Mouse (Mus musculus) heart, postnatal 4 days (tissue): ENCODE measurements around the gene Ccdc9. TPM values are rescaled to one million over a fixed set of nuclear protein-coding genes. Genes with fewer than 3 reads are reported as not detected.

Source experiments
- DNase-seq: peaks from one replicate; pipeline ENCODE4 v3.0.0; 2021
- total RNA-seq, 2 experiments: library from RNA; stranded (reverse); gene quantifications; 2 replicates each; pipeline ENCODE4 v1.2.3; 2021

Ccdc9 gene
- total RNA-seq = 10 to 100 TPM; 39.4 to 43.1 TPM

DNA sequence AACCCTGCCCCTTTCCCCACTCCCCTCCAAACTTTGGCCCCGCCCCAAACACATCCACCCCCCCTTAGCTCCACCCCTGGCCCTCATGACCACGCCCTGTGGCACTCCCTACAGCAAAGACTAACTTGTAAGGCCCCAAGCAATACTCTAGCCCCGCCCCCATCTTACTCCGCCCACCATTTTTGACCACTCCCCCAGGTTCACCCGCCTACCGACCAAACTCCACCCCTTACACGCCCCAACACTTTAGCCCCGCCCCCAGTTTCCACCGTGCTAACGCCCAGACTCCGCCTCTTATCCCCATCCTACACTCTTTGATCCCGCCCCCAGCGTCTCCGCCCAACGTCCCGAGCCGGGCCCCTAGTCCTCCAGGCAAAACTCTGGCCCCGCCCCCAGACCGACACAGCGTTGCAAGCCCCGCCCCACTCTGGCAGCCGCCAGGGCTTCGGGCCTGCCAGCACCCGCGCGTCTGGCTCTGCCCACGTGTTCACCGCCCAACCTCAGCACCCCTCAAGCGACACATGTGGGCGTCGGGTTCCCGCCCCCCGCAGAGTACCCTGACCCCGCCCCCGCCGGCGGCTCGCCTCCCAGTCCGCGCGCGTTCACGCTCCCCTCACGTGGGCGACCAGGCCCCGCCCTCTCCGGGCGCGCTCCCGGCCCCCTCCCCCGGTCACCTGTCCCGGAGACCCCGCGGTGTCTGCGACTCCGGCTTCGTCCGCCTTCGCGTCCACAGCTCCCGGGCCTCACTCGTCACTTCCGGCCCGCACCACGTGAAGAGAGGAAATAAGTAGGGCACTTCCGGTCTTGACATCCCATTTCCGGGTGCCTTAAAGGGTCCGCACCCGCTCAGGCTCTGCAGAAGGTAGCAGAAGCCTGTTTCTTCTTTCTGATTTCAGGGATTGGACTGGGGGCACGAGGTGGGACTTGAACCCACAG, at the start of gene Ccdc9:
Gene Ccdc9, minus strand, starts transcription at position 770 of the 936 bp plus-strand sequence.
- peak; percentile 100 for DNase-seq

DNA sequence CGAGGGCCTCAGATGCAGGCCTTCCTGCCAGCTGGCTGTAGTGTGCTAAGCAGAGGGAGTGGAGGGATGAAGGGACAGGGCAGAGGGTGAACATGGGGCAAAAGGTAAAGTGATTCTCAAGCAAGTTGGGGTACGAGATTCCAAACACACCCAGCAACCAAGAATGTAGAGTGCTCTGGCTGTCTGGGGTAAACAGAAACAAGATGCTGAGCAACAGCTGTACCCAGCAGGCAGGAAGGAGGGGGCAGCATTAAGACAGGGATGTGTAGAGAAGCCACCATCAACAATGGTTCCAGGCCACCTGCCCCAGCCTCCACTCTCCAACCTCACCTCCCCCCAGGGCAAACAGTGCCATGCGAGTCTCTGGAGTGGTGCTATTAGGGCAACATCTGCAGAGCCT, 42.6 kb upstream of the Ccdc9 start:
- DNase-seq = no peak

DNA sequence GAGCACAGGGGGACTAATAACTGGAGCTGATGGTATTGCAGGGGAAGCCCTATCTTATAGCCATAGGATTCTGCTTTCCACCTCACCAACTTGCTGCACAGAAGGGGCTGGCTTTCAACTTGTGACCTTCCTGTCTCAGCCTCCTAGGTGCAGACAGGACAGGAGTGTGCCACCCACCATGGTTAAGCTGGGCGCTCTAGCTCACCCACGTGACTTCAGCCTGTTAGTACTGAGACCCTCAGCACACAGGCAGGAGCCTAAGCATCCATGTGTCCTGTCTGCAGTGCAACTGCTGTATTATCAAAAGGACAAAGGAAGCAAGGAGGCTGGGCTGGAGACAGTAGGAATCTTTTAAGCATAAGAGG, 40.0 kb upstream of the Ccdc9 start:
- no peak for DNase-seq

DNA sequence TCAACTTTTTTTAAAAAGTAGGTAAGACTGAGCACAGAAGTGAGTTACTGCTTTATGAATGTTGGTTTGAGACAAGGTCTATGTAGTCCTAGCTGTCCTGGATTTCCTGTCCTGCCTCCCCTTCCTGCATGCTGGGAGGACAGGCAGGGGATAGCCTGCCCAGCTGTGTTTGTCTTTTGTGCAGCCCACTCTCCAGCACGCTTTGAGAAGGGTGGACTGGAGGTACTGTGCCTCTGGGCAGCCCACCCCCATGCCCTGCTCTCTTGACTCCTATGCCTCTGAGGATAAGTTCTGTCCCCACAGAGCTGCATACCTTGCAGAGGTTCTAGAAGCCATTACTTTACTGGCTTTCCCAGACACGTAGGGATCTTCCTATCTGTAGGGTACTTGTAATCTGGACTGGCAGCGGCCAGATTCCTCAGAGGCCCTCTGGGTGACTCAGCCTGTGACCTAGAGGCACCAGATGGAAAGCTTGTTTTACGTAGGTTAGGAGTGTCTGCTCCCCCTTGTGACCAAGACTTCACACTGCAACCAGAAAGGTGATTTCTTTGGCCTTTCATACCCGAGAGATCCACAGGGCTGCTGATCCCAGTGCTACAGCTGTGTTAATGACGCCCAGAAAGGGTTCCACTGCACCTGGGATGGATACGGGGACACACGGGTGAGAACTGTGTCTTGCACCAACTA, 39.5 kb upstream of the Ccdc9 start:
- peak; percentile 75 for DNase-seq

DNA sequence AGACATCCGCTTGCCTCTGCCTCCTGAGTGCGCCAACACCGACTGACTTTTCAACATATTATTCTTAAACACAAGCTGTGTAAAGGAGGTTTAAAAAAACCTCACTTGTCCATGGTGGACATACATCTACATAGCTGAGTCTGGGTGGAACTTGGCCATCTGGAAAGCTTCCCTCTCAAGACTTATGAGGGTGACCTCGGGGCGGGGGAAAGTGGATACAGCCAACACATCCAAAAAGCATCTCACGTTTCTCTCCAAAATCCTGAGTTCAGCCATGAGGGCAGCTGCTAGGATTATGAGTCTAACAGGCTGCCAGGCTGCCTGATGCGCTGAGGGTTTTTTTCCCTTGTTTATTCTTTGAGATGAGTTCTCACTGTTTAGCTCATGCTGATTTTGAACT, 38.1 kb upstream of the Ccdc9 start:
- no peak for DNase-seq

DNA sequence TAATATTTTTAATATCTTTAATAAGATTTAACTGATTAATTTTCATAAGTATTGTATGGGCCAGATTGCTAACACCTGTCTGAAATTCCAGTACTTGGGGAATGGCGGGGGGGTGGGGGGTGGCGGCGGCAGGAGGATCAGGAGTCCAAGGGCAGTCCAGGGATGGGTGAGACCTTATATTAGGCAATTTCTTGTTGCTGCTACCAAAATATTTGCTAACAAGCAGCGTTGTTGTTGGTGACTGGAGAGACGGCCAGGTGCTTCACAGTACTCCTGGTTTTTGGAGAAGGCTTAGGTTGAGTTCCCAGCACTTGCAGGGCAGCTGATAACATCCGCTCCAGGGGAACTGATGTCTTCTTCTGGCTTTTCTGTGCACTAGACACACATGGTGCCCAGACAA, 33.9 kb upstream of the Ccdc9 start:
- DNase-seq = no peak

DNA sequence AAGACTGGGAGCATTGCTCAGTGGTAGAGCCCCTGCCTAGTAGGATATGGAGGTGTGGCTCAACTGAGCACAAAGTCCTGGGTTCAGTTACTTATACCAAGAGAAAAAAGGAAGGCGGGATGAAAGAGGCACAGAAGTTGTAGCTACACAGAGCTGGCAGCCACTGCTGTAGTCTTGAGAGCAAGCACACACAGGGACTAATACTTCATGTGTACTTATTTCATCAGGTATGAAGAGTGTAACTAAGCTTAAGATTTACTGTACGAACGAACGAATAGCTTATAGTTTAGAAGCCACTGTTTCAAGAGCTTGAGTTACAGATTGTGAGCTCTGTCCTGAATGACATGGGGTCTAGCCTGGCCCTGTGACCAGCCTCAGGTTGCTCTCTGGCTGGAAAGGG, 32.6 kb upstream of the Ccdc9 start:
- DNase-seq = no peak

DNA sequence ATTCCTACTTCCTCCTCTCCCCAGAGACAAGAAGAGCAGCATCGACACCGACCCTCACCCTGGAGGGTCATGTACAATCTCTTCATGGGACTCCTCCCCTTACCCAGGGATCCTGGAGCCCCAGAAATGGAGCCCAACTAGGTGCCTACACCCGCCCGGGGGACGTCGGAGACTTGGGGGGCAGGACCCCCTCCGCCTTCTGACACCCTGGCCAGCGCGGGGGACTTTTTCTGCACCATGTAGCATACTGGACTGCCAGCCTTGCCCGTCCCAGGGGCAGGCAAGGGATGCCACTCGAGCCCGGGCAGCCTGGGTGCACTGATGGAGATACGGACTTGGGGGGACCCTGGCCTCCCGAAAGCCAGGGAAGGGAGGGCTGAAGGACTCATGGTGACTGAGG, 30.5 kb upstream of the Ccdc9 start:
- no peak for DNase-seq

DNA sequence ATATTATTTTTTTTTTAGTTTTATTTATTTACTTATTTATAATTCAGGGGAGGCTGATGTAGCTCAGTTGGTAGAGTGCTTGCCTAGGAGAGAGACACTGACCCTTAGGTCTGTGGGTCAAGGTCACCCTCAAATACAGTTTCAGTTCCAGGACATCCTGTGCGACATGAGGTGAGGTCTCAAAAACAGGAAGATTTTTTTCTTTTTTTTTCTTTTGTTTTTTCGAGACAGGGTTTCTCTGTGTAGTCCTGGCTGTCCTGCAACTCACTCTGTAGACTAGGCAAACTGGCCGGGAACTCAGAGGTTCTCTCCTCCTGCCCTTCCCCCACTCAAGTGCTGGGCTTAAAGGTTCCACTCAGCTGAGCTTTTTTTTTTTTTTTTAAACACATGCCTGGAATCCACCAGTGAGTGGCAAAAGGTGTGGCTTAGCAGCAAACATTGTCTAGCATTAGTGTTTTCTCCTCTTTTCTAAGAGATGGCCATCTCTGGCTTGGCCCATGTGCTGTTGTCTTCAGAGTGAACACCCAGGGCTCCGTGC, 28.7 kb upstream of the Ccdc9 start:
- DNase-seq = no peak

DNA sequence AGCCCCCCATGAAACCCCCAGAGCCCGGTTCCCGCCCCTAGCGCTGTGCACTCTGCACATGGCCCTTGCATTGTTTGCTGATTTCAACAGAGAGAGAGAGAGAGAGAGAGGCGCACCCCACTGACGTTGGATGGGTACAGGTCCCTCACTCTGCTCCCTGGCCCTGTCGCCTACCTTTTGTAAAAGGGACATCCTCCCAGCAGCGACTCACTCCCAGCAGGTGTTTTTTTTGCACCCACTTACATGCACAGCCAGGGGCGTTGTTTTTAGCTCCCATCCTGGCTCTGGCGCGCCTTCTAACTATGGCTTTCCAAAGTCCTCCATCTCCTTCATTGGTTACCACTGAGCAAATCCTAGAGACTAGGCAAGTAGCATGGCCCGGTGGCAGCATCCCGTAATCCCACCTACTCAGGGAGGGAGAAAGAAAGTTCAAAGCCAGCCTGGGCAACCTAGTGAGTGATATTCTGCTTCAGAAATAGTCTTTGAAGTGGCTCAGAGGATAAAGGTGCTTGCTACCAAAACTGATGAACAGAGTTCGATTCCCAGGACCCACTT, 27.7 kb upstream of the Ccdc9 start:
- DNase-seq = no peak

DNA sequence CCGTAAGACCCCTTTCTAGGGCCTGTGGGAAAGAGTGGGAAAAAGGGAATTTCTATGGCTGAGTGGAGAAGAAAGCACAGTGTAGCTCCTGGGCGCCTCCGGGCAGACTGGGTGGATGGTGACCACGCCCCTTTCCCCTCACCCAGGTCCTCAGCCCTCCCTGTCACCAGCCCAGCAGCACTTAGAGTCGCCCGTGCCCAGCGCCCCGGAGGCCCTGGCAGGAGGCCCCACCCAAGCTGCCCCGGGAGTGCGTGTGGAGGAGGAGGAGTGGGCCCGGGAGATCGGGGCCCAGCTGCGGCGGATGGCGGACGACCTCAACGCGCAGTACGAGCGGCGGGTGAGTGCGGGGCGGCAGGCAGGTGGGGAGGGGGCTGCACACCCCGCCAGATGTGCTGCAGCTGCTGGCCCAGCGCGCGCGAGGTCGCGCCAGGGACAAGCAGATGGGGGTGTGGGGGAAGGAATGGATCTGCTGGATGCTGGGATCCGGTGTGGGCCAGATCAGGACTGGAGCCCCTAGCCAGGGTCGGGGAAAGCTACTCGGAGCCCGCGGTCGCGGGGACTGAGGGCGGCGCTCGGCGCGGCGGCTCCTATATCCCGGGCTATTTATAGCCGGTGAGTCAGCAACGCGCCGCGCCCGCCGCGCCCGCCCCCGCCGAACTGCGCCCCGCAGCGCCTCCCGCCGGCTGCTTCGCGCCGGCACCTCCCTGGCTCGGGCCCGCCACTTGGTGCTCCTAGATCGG, 27.1 kb upstream of the Ccdc9 start:
- DNase-seq = peak; percentile 94

DNA sequence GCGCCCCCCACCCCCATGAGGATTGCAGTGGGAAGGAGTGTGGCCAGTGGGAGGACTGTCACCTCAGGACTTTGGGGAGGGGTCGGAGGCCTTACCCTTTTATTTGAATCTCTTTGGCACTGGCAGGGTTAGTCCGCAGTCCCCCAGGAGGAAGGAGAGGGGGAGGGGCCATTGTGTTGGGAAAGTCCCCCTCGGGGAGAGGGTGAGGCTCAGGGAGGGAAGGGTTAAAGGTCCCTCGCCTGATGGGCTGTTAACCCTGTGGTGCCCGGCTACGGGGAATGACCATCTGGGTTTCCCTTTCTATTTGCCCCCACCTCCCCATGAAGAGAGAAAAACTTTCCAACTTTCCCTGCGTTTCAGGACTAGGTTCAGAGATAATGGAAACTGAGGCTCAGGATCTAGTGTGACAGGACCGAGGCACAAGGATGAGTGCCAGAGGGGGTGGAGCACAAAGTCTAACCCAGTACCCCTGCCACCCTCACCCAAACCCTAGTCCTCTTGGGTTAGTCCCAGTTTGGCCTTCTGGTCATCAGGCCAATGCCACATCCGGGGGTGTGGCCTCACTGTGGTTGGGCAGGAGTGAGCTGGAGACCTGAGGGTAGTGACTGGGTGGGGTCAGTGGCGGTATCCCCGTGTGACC, 26.2 kb upstream of the Ccdc9 start:
- DNase-seq = peak; percentile 89

DNA sequence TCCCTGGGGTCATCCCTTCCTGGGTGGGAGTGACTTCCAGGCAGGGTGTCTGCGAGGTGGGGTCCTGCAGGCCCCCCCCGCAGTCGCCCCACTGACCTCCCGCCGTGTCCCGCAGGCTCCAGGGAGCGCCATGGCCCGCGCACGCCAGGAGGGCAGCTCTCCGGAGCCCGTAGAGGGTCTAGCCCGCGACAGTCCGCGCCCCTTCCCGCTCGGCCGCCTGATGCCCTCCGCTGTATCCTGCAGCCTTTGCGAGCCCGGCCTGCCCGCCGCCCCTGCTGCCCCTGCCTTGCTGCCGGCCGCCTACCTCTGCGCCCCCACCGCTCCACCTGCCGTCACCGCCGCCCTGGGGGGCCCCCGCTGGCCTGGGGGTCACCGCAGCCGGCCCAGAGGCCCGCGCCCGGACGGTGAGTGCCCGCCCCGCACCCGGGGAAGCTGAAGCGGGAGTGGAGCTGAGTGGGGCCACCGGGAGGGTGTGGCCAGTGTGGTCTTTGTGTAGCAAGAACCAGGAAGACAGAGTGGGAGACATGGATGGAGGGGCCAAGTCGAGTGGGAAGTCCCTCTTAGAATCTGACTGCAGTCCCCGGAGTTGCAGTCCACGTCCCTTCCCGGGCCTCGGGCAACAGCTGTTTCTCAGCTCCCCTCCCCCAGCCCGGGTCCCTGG, 25.5 kb upstream of the Ccdc9 start:
- peak; percentile 70 for DNase-seq

DNA sequence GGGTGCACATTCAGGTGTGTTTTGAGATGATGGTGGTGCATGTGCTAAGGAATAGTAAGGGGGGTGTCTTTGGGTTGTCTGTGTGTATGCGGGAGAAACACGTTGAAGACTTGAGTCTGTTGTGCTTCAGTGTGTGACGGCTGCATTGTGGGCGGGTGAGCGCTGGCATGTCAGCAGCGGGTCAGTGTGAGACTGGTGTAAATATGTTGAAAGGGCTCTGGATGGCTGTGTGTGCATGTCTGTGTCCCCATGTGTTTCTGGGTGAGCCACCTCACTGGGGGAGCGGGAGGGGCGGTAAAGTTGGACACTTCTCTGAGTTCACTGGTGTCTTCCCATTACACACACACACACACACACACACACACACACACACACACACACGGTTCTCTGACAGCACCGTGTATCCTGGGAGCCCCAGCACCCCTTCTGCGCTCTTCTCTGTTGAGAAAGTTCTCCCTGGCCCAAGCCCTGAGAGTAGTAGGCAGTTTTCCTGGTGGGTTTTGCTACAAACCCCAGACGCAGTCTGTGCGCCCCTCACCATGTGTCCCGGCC, 24.9 kb upstream of the Ccdc9 start:
- peak; percentile 58 for DNase-seq

DNA sequence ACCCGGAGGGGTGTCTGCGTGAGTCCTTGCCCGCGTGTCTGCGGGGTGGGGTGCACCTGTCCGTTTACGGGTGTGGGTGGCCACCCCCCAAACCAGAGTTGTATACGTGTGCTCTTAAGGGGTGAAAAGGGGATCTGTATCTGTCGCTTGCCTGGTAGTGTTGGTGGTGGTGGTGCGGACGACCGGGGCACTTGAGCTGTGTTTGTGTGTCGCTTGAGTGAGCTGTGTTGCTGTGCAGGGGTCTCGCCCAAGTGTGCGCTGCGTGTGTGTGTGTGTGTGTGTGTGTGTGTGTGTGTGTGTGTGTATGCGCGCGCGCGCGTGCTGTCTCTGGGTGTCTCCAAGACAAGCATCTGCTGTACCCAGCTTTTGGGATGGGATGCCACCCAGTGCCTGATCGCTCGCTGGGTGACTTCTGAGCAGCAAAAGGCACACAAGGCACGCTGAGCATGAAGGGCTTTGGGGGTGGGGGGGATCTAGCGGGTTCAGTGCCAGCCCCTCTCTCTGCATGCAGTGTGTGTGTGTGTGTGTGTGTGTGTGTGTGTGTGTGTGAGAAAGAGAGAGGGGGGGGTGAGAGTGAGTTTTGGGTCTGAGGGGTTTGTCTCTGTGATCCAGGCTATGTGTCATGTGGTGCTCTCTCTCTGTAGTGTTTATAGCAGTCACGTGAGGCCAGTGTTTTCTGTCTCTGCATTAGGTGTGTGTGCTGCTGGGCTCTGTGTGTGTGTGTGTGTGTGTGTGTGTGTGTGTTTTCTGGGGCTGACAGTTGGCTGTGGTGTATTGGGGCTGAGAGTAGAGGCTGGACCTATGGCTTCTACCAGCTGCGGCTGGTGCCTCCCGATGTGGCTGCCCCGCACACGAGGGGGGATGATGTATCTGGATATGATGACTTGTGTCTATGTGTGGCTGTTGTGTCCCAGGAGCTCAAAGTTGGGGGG, 24.2 kb upstream of the Ccdc9 start:
- peak; percentile 33 for DNase-seq

DNA sequence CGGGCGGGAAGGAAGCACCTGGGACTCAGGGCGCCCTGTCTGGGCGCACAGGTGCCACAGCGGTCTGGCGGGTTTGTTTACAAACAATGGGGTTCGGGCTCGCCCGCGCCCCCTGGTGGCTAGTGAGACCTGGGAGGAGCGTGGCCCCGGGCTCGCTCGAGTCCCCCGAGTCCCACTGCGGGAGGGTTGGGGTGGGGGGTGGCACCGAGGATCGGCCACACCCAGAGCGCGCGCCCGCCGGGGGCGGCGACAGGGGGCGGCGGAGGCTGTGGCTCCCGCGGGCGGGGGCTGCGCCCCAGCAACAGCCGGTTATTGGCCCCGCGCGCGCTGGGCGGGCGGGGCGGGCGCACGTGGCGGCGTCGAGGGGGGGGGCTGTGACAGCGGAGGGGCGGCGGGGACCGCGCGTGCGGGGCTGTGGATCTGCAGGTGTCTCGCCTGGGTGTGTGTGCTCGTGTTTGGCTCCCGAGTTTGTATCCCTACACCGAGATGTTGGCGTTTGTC, 23.5 kb upstream of the Ccdc9 start:
- DNase-seq = peak; percentile 88

DNA sequence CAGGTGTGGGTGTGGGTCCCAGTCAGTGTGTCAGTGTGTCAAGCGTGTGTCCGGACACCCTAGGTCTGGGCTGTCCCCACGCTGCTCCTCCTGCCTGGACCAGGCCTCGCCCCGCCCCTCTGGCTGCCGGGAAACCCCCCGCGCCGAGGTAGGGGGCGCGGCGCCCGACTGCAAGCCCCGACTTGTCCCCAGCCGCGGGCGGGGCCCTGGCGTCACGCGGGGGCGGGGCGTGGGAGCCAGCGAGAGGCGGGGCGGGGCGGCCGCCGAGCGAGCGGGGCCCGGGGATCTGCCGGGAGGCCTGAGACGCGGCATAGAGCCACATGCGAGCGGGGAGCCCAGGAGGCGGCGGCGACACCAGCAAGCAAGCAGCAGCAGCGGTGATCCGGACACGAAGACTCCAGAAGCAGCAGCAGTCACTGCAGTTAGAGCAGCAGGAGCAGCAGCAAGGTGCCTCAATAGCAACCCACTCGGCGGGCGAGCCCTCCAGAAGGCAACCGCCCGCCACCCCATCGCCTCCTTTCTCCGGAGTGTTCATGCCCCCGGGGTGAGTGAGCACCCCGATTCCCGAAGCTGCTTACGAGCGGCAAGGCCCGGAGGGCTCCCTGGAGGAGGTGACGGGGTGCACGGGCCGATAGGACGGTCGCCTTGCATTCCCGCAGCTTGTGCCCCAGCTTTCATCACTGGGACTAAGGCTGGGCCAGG, 22.9 kb upstream of the Ccdc9 start:
- peak; percentile 93 for DNase-seq

DNA sequence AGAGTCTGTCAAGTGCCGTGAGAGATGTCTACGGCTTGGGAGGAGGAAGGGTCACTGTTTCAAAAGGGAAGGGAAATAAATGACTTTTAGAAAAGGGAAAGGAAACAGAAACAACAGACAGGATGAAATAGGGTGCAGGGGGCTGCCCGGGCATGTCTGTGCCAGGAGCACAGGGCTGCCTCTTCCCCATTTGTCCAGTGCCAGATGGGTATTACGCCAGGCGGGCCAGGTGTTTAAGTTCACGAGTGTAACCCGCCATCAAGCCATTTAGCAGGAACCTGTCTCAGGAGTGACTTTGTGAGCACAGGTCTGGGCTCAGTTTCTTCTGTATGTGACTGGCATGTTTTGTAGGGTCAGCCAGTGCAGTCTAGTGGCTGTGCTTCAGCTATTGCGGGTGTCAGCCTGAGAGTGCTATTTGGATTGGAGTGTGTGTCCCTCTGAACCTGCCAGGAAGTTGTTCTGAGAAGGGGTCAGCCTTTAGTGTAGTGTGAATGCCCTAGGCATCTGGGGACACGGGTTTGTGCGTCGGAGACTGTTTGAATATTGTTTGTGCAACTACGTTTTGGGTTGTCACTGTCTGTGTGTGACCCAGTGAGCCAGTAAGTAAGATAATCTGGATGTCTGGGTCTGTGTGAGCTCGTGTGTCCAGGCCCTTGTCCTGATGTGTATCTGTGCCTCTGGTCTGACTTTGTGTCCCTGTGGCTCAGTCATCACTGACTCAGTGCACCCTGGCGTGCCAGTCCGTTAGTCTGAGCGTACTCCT, 22.1 kb upstream of the Ccdc9 start:
- DNase-seq = peak; percentile 12
